Mouse (Mus musculus): ENCODE data around the gene Jph4. TPM values are rescaled to one million over a fixed set of nuclear protein-coding genes. Genes with fewer than 3 reads are reported as not detected.

Gene Jph4
- total RNA-seq, 2 experiments from 2014 or later, result 0.10 to 0.16 TPM

DNA sequence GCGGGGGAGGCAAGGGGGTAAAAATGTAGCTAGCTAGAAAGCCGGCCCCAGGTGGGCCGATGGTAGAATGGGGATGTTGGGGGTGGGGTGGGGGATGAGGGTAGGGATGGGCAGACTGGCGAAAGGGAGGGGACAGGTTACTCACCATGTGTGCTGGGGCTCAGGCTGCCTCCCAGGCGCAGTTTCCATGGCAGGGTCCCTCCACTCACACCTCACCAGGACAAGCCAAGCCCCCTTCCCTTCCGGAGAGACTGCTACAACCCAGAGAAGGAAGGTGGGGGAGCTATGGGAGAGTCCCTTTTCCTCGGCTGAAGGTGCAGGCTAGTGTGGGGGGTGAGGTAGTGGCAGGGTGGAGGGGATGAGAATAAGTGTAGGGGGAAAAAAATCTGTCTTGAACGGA lies 889 bp downstream of the Jph4 start:
- DNase-seq, result no peak

DNA sequence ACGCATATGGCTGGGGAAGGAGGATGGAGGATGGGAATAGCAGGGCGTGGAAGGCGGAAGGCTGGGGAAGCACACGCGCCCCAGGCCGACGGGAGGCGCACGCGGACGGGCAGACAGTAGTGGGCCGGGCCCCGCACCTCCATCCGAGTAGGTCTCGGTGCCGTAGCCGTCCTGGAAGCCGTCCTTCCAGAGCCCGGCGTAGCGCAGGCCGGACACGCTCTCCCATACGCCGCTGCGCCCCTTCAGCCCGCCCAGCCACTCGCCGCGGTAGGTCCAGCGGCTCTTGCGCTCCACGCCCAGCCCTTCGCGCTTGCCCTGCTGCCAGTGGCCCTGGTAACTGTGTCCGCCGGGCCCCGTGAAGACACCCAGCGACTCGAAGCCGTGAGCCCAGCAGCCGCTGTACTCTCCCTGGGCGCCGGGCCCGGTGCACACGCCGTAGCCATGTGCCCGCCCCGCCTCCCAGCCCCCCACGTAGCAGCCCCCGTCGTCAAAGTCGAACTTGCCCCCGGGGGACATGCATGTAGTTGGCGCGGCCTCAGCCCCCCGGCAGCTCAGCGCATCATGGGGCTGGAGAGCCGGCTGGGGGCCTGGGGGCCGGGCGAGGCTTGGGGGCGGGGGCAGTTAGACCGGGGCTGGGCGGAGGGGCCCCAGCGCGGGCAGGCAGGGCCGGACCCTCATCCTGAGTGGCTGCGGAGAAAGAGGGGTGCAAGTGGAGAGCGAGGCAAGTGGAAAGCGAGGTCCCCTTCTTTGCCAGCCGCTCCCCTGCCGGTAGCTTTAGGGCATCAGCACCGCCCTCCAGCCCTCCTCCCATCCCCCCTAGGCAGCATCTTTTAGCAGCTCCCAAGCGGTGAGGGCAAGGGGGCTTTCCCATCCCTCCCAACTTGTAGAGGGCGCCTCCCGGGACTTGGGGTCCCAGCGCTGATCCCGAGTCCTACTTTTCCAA lies 1.7 kb downstream of the Jph4 start:
- DNase-seq, result peak; percentile 72

DNA sequence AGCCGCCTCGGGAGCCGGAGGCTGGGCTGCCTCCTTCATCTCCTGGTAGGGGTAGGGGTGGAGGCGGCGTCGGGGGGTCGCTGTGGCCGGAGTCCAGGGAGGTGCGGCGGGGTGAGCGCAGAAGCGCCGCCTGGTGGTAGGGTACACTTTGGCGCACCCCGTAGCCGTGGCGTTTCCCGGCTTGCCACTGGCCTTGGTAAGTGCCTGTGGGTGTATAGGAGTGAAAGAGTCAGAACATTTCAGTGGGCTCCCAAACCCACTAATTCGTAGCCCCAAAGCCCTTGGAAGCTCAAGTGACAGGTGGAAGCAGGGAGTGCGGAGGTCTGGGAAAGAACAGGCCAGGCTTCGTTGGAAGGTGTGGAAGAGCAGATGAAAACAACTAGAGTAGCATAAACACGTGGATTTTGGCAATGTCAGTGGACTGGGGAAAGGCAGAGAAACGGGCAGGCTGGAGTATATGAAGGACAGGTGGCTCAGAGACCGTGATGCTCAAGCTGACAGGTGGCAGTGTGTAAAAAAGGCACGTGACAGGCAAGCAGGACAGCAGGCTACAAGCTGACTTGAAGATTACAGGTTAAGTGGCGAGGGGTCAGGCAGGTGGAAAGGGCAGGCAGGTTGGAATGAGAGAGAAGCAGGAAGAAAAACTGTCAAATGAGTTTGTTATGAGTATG lies 2.6 kb downstream of the Jph4 start:
- no peak for DNase-seq

DNA sequence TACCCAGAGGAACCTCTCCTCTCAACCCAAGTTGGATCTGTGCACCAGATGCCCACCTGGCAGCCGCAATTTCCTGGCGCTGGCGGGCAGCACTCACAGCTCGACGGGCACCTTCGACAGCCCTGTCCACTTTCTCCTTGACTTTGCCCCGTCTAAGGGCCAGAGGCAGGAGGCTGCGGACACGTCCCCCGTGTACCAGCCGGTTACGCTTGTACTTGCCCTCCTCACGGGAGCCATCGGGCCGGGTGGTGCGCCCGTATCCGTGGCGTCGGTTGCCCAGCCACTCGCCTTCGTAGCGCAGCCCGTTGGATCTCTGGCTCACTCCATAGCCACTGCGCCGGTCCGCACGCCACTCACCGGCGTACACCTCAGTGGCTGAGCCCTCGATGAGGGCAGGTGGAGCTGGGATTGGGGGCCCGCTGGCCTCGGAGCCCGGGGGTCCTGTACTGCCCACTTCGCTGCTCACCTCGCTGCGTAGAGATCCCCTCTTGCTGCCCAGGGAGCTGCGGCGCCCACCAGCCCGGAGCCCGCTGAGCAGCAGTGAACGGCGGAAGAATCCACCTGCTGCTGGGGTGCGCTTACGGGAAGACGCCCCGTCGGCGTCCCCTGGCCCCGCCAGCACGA lies 3.3 kb downstream of the Jph4 start:
- no peak for DNase-seq

DNA sequence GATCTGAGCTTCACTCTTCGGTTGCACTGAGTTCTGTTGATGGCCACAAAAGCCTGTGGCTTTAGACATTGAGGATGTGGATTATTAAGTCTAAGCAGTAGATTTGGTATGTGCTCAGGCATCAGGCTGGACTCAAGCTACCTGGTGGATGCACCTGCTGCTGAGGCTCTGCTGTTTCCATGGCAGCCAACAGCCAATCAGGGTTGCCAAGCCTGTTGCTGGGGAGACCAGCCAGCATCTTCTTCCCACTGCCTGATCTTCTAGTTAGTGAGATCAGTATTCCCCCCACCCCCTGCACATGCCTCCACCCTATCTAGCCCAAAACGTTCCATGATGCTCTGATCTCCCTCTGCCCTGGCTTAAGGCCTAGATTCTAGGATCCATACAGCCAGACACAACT lies 5.0 kb downstream of the Jph4 start:
- no peak for DNase-seq

DNA sequence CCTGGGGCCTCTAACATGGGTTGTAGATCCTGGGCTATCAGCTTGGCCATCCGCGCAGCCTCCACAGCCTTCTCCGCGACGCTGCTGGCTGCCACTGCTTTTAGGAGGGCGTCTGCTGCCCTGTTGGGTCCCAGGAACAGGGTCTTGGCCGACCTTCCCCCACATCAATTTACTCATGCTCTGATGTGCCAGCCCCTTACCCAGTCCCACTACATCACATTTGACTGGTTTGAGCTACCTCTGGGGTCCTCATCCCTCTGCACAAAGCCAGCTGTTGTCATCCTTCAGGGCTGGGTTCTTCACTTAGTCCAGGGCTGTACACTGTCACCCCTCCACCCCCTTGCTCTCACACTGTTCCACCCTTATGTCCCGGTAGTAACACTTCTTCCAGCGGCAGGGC lies 6.7 kb downstream of the Jph4 start:
- DNase-seq, result no peak

DNA sequence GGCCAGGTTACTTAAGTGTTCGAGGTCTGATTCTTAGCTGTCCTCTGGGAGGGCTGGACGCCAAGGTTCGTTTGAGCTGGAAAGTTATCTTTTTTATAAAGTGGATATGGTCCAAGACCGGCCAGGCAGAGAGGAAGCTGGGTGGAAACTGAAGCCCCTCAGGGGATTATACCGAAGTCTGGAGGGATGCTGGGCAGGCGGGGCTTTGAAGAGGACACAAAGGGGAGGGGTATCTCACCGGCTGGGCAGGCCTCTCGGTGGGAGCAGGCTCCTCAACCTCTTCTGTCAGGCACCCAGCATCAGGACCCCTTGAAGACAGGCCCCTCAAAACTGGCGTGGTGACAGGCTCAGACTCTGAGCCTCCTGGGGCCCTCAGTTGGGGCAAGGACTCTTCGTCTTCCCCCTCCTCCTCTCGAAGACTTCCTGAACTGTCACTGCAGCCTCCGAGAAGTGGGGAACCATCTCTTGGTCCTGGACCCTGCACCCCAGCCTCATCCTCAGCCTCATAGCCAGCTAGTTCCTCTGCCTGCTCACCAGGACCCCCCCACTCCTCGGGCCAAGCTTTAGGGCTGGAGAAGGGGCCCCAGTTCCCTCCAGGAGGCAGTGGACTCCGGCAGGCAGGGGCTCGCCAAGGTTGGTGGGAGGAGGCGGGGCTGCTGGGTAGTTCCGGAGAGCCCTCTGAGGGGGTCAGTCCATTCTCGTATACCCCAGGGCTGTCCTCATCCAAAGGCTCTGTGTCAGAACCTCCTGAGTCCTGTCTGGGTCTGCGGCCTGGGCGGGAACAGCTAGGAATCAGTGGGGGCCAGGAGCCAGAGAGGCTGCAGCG lies 7.5 kb downstream of the Jph4 start:
- no peak for DNase-seq

DNA sequence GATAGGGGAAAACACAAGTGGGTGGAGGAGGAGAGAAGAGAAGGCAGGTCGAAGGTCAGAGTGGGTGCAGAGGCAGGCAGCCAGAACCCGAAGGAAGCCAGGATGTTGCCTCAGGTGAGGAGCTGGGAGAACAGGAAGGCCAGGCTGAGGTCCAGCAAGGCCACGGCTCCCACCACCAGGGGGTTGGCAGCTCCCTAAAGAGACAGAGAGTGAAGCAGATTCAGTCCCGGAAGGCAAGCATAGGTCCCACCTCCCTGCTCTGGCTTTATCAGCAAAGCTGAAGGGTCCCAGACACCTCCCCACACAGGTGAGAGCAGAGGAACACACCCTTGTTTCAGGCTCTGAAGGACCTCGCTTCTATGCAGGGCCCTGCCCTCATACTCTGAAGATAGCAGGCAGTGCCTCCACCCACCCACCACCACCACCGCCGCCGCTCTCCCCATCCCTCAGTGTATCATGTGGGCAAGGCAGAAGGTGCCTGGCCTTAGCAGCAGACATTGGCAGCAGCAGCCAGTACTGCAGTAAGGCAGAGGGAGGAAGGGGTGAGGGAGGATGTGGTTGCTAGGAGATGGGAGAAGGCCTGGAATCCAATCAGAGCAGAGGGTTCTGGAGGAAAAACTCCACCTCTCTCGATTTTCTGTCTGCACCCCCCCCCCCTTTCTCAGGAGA lies 8.4 kb downstream of the Jph4 start:
- DNase-seq, result no peak

DNA sequence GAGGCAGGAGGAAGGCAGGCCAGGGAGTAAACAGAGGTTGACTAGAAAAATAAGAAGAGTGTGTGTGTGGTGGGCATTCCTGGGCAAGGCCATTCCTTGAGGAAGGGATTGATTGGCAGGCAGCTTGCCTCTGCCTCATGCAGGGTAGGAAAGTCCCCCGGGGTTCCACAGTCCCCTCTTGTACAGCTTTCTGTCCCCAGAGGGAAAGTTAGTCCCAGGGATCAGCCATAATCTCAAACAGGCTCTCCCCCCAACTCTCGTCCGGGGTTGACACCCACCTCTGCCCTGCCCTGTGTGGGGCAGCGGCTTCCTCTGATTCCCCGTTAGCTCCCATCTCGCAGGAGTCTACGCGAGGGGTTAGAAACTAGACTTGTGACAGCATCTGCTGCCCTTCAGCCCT lies 9.7 kb downstream of the Jph4 start:
- DNase-seq, result no peak

DNA sequence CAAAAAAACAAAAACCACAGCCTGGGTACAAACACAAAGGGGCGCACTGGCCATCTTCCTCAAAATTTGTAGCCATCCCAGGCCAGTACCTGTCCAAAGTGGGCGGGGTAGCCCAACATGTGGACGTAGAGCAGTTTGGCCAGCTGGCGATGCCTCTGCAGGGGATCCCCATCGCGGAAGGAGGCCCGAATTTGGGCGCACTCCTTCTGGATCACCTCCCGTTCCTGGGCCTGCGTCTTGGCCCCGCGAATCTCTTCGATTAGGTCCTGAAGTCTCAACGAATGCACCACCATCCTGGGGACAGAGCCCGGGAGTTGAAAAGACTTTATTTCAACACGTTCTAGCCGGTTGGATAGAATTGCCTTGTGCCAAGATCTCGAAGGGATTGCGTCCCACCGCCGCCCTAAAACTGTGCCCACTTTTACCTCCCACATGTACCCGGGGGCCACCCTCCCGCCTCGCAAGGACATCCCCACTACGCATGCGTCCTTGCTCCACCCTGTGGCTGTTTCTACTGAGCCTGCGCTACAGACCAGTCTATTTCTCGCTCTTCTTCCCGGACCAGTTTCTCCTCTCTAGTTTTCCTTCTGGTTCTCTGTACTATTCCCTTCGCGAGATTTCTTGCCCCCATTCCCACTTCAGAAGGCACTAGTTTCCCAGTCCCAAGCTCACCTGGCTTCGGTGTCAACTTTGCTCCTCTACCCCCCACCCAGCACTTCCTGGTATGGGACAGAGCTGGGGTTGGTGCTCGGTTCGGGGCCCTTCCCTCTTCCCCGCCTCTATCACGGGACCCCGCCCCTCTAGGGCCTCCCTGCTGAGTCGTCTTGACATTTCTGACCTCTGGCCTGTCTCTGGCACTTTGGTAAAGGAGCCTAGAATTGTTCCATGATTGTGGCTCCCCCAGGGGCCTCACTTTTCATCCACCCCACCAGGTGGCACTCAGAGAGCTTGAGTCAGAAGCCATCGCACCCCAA lies 10.6 kb downstream of the Jph4 start, which contains the start of gene Ap1g2:
Gene Ap1g2, minus strand, starts transcription at position 758 of the 974 bp plus-strand sequence.
- DNase-seq, result peak; percentile 79

DNA sequence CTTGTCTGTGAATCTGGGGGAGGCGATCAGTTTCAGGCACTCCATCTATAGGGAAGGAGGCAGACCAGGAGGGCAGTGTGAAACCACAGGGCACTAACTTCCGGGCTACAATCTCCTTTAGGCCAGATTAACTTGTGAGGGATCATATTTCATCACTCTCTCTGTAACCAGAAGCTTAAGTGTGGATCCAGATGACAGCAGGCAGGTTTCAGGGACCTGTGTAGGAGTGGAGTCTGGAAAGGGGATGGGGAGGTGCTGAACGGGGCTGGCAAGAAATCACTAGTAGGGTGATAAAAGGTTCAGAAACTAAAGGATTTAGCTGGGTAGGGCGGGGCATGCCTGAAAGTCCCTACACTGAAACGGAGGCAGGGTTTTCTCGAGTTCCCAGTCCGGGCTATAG lies 11.3 kb downstream of the Jph4 start:
- no peak for DNase-seq

DNA sequence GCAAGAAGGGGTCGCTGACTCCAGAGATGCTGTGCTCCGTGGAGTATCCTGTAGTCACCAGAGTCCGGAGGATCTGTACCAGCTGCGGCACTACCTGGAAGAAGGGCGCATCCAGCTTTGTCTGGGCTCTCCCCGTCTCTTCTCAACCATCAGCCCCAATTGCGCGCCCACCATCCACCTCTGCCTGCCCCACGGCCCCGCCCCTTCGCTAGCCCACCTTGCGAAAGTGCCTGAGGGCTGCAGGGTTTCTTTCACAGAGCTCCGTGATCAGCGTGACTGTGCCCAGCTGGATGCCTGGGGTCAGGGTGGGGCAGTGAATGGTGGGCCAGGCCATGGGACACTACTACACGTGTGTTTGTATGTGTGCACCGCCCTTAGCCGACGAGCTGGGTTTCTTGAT lies 12.4 kb downstream of the Jph4 start:
- DNase-seq, result no peak

DNA sequence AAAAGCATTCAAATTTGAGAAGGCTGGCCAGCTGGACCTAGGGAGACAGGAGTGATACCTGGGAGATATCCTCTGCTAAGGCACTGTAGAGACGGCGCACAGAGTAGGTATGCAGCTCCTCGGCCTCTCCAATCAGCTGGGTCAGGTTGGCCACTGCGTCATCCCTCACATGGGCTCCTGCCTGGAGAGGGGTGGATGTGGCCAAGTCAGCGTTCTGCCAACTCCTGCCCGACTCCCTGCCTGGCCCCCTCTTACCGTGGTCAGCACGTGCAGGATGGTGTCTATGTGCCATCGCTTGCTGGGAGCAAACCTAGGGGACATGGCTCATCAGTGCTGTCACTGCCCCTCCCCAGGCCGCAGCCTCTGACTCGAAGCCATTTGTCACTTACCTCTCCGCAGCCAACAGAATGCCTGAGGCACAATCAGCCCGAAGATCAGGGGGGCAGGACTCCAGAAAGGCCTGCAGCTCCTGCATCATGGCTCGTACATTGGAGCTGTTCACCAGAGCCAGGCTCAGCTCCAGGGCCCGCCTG lies 14.4 kb downstream of the Jph4 start:
- no peak for DNase-seq

DNA sequence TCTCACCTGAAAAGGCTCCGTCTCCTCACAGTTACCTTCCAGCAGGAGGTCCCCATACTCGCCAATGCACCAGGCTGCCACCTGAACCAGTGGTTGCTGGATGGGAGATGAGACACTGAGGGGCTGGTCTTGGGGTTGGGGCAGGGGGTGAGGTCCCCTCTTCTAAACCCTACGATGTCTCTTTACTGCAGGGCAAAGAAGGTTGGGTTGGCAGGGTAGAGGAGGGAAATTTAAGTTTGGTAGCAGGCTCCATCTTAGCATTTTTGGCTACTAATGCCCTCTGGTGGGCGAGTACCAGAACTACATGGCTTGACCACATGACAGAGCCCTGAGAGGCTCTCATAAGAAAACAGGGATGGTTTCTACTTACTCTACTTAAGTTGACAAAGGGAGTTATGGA lies 15.1 kb downstream of the Jph4 start:
- peak; percentile 74 for DNase-seq

DNA sequence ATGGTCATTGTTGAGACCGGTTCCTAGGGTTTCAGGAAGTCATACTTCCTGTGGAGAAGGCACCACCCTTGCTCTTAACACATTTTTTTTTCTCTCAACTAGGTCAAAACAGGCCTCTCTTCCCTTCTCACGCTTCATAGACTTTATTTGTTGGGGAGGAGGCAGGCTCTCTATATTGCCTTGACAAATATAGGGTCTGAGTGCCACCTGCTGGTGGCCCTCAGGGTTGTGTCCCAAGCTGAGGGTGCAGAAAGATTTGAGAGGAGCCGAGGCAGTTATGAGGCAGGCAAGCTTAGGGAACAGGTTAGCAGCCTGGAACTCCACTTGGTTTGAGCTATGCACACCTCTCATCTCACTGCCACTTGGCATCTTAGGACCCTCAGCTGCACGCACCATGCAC lies 18.7 kb downstream of the Jph4 start:
- DNase-seq, result peak; percentile 63

DNA sequence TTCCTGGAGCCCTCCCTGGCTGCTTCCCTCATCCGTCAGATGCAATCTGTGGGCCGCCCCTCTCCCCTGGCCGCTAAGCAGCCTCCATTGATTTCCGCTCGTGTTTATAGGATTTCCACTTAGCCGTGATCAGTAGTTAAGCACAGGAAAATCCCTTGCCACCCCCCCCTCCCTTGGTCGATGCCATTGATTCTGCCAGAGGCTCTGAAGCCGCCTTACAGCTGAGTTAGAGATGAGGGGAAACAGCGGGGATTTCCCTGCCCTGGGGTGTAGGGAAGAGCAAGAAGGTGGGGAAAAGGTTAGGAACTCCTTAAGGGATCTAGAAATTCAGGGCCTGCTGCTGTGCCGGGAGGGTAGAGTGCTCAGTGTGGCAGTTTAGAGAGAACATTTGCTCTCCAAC lies 19.1 kb downstream of the Jph4 start:
- DNase-seq, result no peak

DNA sequence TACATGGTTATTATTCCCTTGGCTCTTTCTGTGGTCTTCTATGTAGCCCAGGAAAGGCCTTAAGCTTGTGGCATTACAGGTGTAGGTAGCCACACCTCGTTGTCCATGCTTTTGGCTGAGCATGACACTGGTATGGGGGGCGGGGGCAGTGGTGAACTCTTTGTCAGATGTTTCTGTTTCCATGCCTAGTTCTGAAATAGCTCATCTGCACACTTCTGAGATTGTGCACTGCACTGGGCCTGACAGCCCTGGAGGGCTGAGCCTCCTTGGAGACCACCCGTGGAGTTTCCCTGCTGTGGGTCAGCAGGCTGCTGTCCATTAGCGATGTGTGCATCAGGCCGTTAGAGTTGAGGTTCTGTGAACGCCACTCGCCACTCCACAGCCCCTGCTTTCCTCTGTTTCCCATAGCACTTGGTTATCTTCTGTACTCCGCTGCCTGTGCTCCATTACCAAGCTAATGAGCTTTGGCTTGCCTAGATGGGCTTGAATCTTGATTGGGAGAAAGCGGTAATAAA lies 20.1 kb downstream of the Jph4 start:
- no peak for DNase-seq

DNA sequence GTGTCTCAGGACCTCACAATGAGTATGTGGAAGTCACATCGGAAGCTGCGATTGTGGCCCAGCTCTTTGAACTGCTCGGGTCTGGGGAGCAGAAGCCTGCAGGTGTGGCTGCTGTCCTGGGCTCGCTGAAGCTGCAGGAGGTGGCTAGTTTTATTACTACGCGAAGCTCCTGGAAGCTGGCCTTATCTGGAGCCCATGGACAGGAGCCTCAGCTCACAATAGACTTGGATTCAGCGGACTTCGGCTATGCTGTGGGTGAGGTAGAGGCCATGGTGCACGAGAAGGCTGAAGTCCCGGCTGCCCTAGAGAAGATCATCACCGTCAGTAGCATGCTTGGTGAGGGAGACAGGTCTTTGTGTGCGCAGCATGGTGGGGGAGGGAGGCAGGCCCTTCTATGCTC lies 21.1 kb downstream of the Jph4 start:
- DNase-seq, result no peak

DNA sequence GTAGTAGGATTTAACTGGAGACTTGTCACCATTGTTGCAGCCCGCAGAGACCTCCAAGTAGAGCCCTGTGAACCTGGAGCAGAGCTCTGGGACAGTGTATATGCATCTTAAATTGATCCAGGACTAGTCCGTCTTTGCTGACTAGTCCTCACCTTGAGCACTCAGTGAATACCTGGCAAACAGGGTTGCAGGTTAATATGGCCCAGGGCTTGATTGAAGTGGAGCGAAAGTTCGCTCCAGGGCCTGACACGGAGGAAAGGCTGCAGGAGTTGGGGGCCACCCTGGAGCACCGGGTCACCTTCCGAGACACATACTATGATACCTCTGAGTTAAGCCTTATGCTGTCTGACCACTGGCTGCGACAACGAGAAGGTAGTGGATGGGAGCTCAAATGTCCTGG lies 21.5 kb downstream of the Jph4 start:
- no peak for DNase-seq

DNA sequence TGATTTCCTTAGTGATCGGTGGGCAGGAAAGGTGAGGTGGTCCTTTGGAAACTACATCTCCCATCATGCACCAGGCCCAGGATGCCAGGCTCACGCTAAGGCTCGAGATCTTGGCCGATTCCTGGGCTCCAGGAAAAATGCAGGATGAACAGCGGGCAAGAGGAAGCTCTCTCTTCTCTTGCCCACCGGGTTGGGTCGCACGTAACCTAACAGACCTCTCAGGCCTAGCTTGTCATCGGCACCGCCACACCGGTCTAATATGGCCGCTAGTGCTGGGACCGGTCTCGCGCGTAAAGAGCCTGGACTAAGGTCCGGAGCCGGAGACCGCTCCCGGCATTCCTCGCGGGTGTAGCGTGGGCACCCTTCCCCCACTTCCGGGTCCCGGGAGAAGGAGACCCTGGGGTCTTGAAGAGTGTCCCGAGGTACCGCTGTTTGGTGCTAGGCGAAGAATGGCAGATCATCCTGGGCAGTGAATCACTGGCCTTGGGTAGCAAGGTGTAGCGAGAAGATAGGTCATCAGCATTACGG lies 22.0 kb downstream of the Jph4 start, which contains the start of gene Thtpa:
Gene Thtpa, plus strand, starts transcription at position 81 of the 528 bp plus-strand sequence.
- DNase-seq, result peak; percentile 83

All from heart, postnatal 4 days (tissue).